Mouse (Mus musculus) liver, embryonic 11.5 days (tissue): ENCODE measurements around the gene Eif2ak3. TPM values are rescaled to one million over a fixed set of nuclear protein-coding genes. Genes with fewer than 3 reads are reported as not detected.

Experiments used
- ATAC-seq: fragments of 200-750 bp; cut with Nextera tagmentation; replicated peaks from 2 replicates; pipeline ENCODE4 v1.8.0; 2017; ENCODE audit warnings: moderate number of reproducible peaks, mild to moderate bottlenecking, moderate TSS enrichment, moderate library complexity; ENCODE audit not compliant: low FRiP score
- DNase-seq: peaks from one replicate; pipeline ENCODE4 v3.0.0-alpha.2; 2017; ENCODE audit warnings: low spot score
- H3K27ac ChIP-seq: fragments of 300-500 bp; sonication (generic); 2 replicates; pipeline ENCODE4 v1.5.1; 2014; ENCODE audit warnings: mild to moderate bottlenecking, low read depth, low read length, control low read depth
- H3K27me3 ChIP-seq: fragments of 300-500 bp; sonication (generic); replicated peaks from 2 replicates; pipeline ENCODE4 v1.6.1; 2014; ENCODE audit warnings: low read length, mixed read lengths; ENCODE audit not compliant: control insufficient read depth, insufficient read depth
- H3K36me3 ChIP-seq: fragments of 300-500 bp; sonication (generic); 2 replicates; pipeline ENCODE4 v1.6.1; 2014; ENCODE audit warnings: mild to moderate bottlenecking, low read length, moderate library complexity, mixed read lengths; ENCODE audit not compliant: control insufficient read depth, insufficient read depth
- H3K4me1 ChIP-seq: fragments of 300-500 bp; sonication (generic); replicated peaks from 2 replicates; pipeline ENCODE4 v1.6.1; 2014; ENCODE audit warnings: low read length, mixed read lengths; ENCODE audit not compliant: control insufficient read depth, insufficient read depth
- H3K4me2 ChIP-seq: fragments of 300-500 bp; sonication (generic); 2 replicates; pipeline ENCODE4 v1.6.1; 2014; ENCODE audit warnings: mild to moderate bottlenecking, control low read depth, moderate library complexity
- H3K4me3 ChIP-seq: fragments of 300-500 bp; sonication (generic); 2 replicates; pipeline ENCODE4 v1.5.1; 2014; ENCODE audit warnings: low read depth, low read length, control low read depth
- H3K9ac ChIP-seq: fragments of 300-500 bp; sonication (generic); 2 replicates; pipeline ENCODE4 v1.6.1; 2014; ENCODE audit warnings: low read depth, low read length, control low read depth
- H3K9me3 ChIP-seq: fragments of 300-500 bp; sonication (generic); 2 replicates; pipeline ENCODE4 v1.6.1; 2016; ENCODE audit warnings: low read length, inconsistent platforms, mixed read lengths; ENCODE audit not compliant: control insufficient read depth
- WGBS: fragments of 180-500 bp; shearing (Covaris S2); extraction: QIAGEN DNeasy Blood & Tissue Kit; methylation state at CpG from one replicate; pipeline ENCODE4 v1.1.7; 2014; 5-methylcytosine and 5-hydroxymethylcytosine counted together
- polyA plus RNA-seq: library from polyadenylated mRNA; unstranded; fragments of >200 nt; fragmentation: Nextera tagmentation; extraction: Ambion mirVana; gene quantifications from 2 replicates; pipeline ENCODE4 v1.2.1, GENCODE M21; 2014

Eif2ak3 gene
- polyA plus RNA-seq, 1 experiment from 2014 or later: 7.4 TPM

GRCm38 (mm10) chr6:70931801-70932200 lies 87.5 kb downstream of the Eif2ak3 start:
- DNase-seq (no peak), ATAC-seq (no peak)
- Histone ChIP-seq H3K27ac (no peak overlapping the region), H3K9me3 (no peaks in the 10 kb centered on the region), H3K9ac (no peak overlapping the region), H3K27me3 (no peaks in the 10 kb centered on the region), H3K36me3 (no peaks in the 10 kb centered on the region), H3K4me3 (no peak overlapping the region), H3K4me1 (no peaks in the 10 kb centered on the region), H3K4me2 (no peak overlapping the region)
- WGBS: 84% methylated on average over 2 of the region's 2 CpGs

DNA sequence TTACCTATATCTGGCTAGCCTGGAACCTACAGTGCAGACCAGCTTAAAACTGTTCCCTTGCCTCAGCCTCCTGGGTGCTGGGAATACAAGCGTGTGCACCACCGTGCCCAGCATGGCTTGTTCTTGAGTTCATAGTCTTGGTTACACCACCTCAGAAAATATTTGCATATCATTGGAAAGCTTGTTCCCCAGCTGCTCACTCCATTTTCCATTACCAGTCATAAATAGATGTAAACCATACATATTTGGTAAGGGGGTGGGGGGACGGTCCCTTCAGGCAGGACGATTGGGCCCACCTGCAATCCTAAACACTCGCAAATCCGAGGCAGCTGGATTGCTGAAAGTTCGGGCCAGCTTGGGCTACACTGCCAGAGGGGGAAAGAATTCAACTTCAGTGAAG lies 109.0 kb downstream of the Eif2ak3 start:
- H3K9ac ChIP-seq: no peak overlapping the region
- no peak overlapping the region for H3K27ac ChIP-seq
- no peaks in the 10 kb centered on the region for H3K9me3 ChIP-seq
- peaks cover 59% of the 10 kb centered on the region for H3K27me3 ChIP-seq
- H3K4me2 ChIP-seq: no peak overlapping the region
- H3K36me3 ChIP-seq: no peaks in the 10 kb centered on the region
- H3K4me3 ChIP-seq: no peak overlapping the region
- H3K4me1 ChIP-seq: no peaks in the 10 kb centered on the region; the same call in 1 of the 2 replicates
- ATAC-seq (no peak), DNase-seq (no peak)
- WGBS: 77% methylated on average over 7 of the region's 7 CpGs

DNA sequence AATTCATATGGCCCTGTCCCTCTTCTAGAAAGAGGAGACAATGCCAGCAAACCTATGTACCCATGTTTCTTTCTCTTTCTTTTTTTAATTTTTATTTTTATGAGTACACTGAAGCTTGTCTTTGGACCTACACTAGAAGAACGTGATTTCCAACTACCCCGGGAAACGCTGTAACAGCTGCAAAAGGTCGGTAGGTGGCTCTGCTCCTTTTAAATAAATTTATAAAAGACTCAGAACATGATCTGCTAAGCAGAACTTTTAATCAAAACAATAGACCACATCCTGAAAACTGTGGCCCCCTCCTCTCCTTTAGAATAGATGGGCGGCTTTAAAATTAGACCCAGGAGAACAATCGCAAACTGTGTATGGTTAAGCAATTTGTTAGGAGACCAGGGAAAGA lies 109.7 kb downstream of the Eif2ak3 start:
- Histone ChIP-seq H3K27ac (no peak overlapping the region), H3K4me1 (no peaks in the 10 kb centered on the region; the same call in 1 of the 2 replicates), H3K36me3 (no peaks in the 10 kb centered on the region), H3K4me3 (no peak overlapping the region), H3K27me3 (peaks cover 65% of the 10 kb centered on the region), H3K4me2 (no peak overlapping the region), H3K9me3 (no peaks in the 10 kb centered on the region), H3K9ac (no peak overlapping the region)
- 15% methylated on average over 6 of the region's 6 CpGs for WGBS
- DNase-seq (no peak), ATAC-seq (no peak)

Other genes starting within 250 kb of the Eif2ak3 start
- gene Rpia, start 52.3 kb upstream of the Eif2ak3 start, polyA plus RNA-seq: 6.5 and 8.6 TPM in 2 replicates
- gene Tex37, start 74.4 kb downstream of the Eif2ak3 start, polyA plus RNA-seq: not detected in 2 replicates
- not detected in 2 replicates for gene Foxi3, start 112.0 kb downstream of the Eif2ak3 start, polyA plus RNA-seq